Mouse (Mus musculus) embryo, embryonic 11 days (tissue): ENCODE data around the gene Pawr.
A peak's percentile ranks its signal among the peaks of the same experiment; 100 is the strongest.

ENCODE experiments used
- DNase-seq: peaks from one replicate; pipeline ENCODE4 v3.0.0-alpha.2; 2015

Gene Pawr

DNA sequence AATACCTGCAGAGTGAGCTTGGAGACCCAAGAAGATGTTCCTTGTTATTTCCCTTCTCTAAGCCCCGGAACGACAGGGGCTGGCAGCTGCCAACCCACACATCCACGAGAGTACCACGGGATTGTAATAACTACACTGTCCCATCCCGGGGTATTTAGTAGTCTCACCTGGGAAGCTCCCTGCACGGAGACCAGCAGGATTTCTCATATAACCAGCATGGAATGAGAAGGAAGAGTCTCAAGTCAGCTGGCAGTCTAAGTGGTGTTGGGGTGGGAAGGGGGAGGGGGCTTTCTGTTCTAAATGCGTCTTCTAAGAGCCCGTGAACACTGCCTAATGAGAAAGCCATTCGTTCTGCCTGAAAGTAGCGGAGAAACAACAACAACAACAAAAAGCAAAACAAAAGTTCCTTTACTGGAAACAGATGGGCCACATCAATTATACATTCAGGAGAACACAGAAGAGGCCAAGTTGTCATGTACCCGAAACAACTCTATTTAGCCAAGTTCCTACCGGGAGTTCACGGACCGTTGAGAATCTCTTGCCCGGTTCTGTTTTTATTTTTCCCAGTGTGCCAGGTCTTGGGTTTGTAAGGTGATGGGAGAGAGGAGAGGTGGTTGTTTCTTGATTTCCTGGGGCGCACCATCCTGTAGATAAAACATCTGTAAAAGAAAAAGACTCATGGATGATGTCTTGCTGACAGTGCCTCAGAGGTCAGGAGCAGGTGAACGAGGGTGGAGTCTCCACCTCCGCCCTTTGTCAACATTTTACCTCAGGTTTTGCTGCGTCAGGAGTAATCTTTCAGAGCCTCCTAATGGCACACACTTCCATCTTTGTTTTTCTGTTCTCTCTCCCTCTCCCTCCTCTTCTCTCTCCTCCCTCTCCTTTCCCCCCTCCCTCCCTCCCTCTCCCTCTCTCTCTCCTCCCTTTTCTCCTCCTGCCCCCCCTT is 112.3 kb downstream of the Pawr start:
- DNase-seq: no peak

DNA sequence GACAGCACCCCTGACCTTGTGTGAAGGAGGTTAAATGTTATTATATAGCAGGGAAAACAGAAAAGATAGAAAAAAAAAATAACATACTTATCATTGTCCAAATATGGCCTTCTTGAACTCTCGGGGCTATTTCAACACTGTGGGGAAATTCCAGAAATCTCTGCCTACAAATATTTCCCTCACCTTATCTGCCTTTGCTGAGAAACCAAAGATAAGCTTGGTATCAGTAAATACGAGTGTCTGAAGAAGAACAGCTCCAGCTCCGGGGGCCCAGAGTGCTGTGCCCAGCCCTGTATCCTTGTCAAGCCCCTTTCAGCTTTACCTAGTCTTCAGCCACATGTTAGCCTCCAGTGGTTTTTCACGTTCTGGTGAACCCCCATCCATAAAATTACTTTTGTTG is 113.2 kb downstream of the Pawr start:
- DNase-seq: no peak

DNA sequence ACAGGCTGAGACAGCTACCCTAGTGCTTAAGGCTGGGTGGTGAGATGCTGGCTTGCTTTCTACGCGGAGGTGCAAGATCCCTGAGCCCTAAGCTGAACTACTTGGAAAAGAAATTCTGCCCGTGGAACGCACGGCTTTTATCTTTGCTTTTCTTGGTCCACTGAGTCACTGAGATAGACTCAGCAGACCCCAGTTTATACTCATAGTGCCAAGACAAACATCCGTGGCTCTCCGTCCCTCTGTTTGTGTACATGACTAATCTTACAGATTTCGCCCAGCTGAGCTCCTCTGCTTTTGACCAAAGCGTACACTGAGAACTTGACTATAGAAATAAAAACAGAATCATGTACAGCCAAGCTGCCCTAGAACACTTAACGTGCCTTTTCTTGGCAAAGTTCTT is 113.7 kb downstream of the Pawr start:
- DNase-seq: no peak

- DNase-seq: peak; percentile 87
These were observed 114.4 kb downstream of the Pawr start for GRCm38 (mm10) chr10:108446041-108446931.

- DNase-seq: no peak
These were observed 115.3 kb downstream of the Pawr start for GRCm38 (mm10) chr10:108447211-108447610.

- DNase-seq: no peak
These were observed 116.5 kb downstream of the Pawr start for GRCm38 (mm10) chr10:108448421-108448820.

DNA sequence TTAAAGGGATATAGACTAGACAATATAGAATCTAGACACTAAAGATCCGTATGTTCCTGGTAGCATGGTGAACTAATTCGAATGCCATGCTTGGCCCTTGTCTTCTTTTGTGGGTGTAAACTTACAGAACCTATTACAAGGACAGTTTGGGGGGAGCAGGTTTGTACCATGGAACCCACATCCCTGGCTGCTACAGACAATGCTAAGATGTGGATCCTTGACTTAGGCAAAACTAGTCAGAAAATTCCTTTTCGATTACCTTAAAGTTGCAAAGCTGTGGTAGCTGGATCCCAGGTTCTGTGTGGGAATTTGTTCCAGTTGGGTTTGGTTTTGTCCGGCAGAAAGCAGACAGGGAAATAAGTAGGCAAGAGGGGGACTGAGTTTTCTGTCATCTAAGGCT is 118.5 kb downstream of the Pawr start:
- DNase-seq: no peak

- no peak for DNase-seq
These were observed 119.6 kb downstream of the Pawr start for GRCm38 (mm10) chr10:108451516-108451915.

DNA sequence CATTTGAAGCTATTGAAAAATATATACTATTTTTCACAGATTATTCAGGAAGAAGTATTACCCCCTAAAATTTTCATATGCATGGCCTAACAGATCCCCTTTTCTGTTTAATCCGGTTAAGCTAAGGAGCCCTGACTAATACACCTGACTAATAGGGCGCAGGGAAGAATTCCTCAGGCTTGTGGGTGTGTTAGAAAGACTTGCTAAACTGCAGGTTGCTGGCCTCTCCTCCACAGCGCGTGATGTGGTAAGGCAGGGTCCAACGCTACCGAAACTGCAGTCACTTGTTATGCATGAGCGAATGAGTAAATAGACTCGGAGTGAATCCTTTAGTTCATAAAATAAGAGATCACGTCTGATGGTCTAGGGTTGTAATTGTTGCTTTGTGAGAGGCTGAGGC is 120.5 kb downstream of the Pawr start:
- no peak for DNase-seq

DNA sequence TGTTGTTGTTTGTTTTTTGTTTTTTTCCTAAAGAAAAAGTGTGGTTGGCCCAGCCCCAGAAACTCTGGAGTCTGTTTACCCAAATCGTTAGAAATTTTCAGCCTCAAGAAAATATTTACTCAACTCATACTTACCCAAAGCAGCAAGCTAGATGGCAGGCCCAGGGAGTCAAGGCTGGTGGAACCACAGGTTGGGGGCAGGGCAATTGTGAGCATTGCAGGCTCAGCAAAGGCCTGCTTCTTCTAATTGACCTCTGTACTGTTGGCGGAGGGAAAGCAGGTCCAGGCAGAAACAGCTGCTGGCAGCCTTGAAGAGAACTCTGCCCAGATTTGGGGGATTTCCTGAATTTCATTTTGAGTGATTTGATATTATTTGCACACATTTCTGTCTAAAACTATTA is 121.6 kb downstream of the Pawr start:
- DNase-seq: no peak

GRCm38 (mm10) chr10:108454691-108455117 is 122.8 kb downstream of the Pawr start:
- no peak for DNase-seq

GRCm38 (mm10) chr10:108455204-108455603 is 123.3 kb downstream of the Pawr start:
- DNase-seq: no peak

GRCm38 (mm10) chr10:108455883-108456282 is 124.0 kb downstream of the Pawr start:
- no peak for DNase-seq

DNA sequence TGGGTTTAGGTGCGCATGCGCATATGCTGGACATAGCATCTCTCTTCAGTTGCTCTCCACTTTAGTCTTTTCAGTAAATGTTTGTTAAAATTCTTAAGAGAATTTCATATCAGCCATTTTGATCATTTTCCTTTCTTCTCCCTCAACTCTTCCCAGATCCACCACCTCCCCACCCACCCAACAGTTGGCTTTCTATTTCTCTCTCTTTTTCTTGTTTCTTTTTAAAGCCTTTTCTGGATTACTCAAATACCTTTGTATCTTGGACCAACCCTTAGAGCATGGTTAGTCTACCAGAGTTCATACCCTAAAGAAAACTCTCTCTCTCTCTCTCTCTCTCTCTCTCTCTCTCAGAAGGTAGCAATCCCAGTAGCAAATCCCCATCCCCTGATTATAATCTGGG is 125.1 kb downstream of the Pawr start:
- DNase-seq: no peak

GRCm38 (mm10) chr10:108461862-108462261 is 129.9 kb downstream of the Pawr start:
- DNase-seq: no peak
